Mouse (Mus musculus) CH12.LX (cell line): ENCODE measurements around the gene Cntrob.

Experiments
- BHLHE40 ChIP-seq: IDR thresholded peaks from 2 replicates; pipeline ENCODE4 v1.6.1; 2011; ENCODE audit warnings: mild to moderate bottlenecking, low read depth, low read length, improper control_type of control experiment
- CHD2 ChIP-seq: IDR thresholded peaks from 2 replicates; pipeline ENCODE4 v1.6.1; 2011; ENCODE audit warnings: low read length, improper control_type of control experiment
- CTCF ChIP-seq, 2 experiments: IDR thresholded peaks in 1 of 2; conservative IDR thresholded peaks in 1 of 2; 2 replicates each; pipeline ENCODE4 v1.5.1; 2011 to 2012; ENCODE audit warnings: low read depth in 2 of 2, low read length in 2 of 2, improper control_type of control experiment in 1 of 2, inconsistent platforms in 1 of 2, mild to moderate bottlenecking in 1 of 2, moderate library complexity in 1 of 2
- E2F4 ChIP-seq: IDR thresholded peaks from 2 replicates; pipeline ENCODE4 v1.6.1; 2011; ENCODE audit warnings: low read depth, low read length, improper control_type of control experiment; ENCODE audit not compliant: insufficient replicate concordance
- ETS1 ChIP-seq: conservative IDR thresholded peaks from 2 replicates; pipeline ENCODE4 v1.6.1; 2012; ENCODE audit warnings: low read depth, mild to moderate bottlenecking, inconsistent platforms, low read length, improper control_type of control experiment, moderate library complexity
- GABPA ChIP-seq: IDR thresholded peaks from 2 replicates; pipeline ENCODE4 v1.6.1; 2012; ENCODE audit warnings: low read depth, low read length, improper control_type of control experiment, inconsistent platforms; ENCODE audit not compliant: insufficient replicate concordance
- JUND ChIP-seq: conservative IDR thresholded peaks from 2 replicates; pipeline ENCODE4 v1.6.1; 2011; ENCODE audit warnings: low read depth, low read length, improper control_type of control experiment
- MAX ChIP-seq: IDR thresholded peaks from 2 replicates; pipeline ENCODE4 v1.6.1; 2011; ENCODE audit warnings: low read length, improper control_type of control experiment
- PAX5 ChIP-seq: IDR thresholded peaks from 2 replicates; pipeline ENCODE4 v1.6.1; 2012; ENCODE audit warnings: low read length, inconsistent platforms, mixed read lengths
- POLR2A ChIP-seq: IDR thresholded peaks from 2 replicates; pipeline ENCODE4 v1.6.1; 2011; ENCODE audit warnings: low read depth, mild to moderate bottlenecking, improper control_type of control experiment, low read length
- RCOR1 ChIP-seq: conservative IDR thresholded peaks from 2 replicates; pipeline ENCODE4 v1.6.1; 2012; ENCODE audit warnings: low read depth, mild to moderate bottlenecking, inconsistent platforms, low read length, improper control_type of control experiment
- SIN3A ChIP-seq: IDR thresholded peaks from 2 replicates; pipeline ENCODE4 v1.6.1; 2012; ENCODE audit warnings: low read length, improper control_type of control experiment, inconsistent platforms
- TCF12 ChIP-seq: IDR thresholded peaks from 2 replicates; pipeline ENCODE4 v1.6.1; 2014; ENCODE audit warnings: low read depth, mild to moderate bottlenecking, inconsistent platforms, low read length, improper control_type of control experiment
- USF1 ChIP-seq: IDR thresholded peaks from 2 replicates; pipeline ENCODE4 v1.6.1; 2014; ENCODE audit warnings: low read depth, mild to moderate bottlenecking, inconsistent platforms, low read length, improper control_type of control experiment

GRCm38 (mm10) chr11:69325628-69326407 lies 2.2 kb upstream of the Cntrob start, which contains the start of gene Kcnab3:
- TF ChIP-seq ETS1 (no peak; the same call in 1 of the 2 replicates), USF1 (no peak), RCOR1 (no peak), E2F4 (no peak), GABPA (no peak), SIN3A (no peak; the same call in none of the 2 replicates), JUND (no peak), CTCF (conservative IDR thresholded peaks at IDR 0.05 in 1 of 2, IDR thresholded peaks at IDR 0.05 in 1 of 2; ENCODE audit: low read depth in 2 of 2, low read length in 2 of 2) (no peak), MAX (peak; percentile 68), TCF12 (no peak), CHD2 (no peak), PAX5 (no peak), POLR2A (peak; percentile 67), BHLHE40 (0 out of 2 replicates have a peak, but pooled peaks have one; percentile 7)
